Mouse (Mus musculus) MN1 (cell line): ENCODE data around the gene Adcy1.
"Not testable (repeated sequence)": the region's sequence is repeated elsewhere in the genome, so short reads cannot be mapped to it uniquely, and the experiment has no call there.

Experiments
- DNase-seq: peaks from one replicate; pipeline ENCODE4 v3.0.0-alpha.2; 2016; ENCODE audit warnings: low spot score

Gene Adcy1

GRCm38 (mm10) chr11:7221826-7222225 lies 158.5 kb downstream of the Adcy1 start:
- not testable (repeated sequence) for DNase-seq

- DNase-seq, result no peak
Measured at GRCm38 (mm10) chr11:7226200-7226599, 162.9 kb downstream of the Adcy1 start.

DNA sequence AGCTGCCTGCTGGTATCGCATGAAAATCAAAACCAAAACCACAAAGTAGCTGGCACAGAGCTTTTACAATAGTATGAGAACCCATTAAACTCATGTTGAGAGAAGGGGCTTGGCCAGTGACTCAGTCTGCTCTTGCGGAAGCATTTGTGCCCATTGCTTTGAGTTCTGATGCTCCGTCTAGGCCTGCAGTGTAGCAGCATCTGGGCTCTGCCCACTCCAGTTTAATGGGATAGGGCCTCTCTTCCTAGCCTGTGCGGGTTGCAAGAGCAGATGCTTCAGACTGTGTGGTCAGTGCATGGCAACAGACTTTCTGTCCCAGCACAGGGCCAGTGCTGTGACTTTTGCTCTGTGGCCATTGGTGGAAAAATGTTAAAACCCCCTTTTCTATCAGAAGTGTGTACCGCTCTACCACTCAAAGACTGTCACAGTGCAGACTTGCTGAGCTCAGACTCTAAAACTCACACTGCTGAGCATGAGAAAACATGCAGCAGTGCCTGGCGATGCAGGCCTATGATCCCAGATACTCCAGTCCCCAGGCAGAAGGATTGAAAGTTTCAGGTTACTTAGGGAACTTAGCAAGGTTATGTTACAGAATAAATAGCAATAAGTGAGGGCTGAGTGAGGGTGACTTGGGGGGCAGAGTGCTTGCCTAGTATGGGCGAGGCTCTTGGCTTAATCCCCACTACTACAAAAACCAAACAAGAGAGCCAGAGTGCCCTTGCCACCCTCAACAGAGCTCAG lies 163.7 kb downstream of the Adcy1 start:
- no peak for DNase-seq

DNA sequence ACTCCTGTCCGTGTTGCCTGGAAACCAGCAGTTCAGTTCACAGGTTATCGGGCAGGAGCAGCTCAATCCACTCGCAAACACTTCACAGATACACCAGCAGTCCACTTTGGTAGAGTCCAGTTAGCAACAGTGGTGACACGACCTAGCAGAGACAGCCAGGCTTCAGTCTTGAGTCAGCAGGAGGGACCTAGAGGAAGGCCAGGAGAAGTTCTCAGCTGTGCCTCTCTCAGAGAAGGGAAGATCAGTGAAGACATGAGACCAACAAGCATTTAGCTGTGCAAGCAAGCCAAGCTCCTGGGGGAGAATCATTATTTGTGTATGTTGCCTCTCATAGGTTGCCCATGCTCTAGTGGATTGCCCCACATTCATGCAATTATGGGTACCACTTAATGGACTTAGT lies 164.8 kb downstream of the Adcy1 start:
- no peak for DNase-seq
